ENCODE assay signal across 9 mouse cellular contexts in genomic region chr4:108362321-108363261, GRCm38 (mm10). TPM values are rescaled to one million over a fixed set of nuclear protein-coding genes. Genes with fewer than 3 reads are reported as not detected.
DNase-seq lines count a peak whose midpoint lies in the region; ATAC-seq lines count a peak whose summit lies in the region.
"Had no signal": no experiment of that assay in that cellular context is flagged by ENCODE, and none has a peak within 500 bp of the region (broad histone marks: within the 10 kb centered on the region; RNA-seq: fewer than 3 reads in every experiment).

No protein-coding gene starts in this region.

- H3K27me3 ChIP-seq in heart, embryonic 15.5 days: no peaks in the 10 kb centered on the region
- no peaks in the 10 kb centered on the region for H3K27me3 ChIP-seq in neural tube, embryonic 12.5 days (replicated peaks)
- H3K27me3 ChIP-seq: Patski had no signal

- WGBS in heart, embryonic 15.5 days: 26% methylated on average over 18 of the region's 18 CpGs
- 4% methylated on average over 18 of the region's 18 CpGs for WGBS in neural tube, embryonic 12.5 days

- peaks cover 54% of the 10 kb centered on the region for H3K4me1 ChIP-seq in heart, embryonic 15.5 days (replicated peaks)
- H3K4me1 ChIP-seq in neural tube, embryonic 12.5 days: peaks cover 39% of the 10 kb centered on the region

- no peak; the same call in 1 of the 2 replicates for ATAC-seq in heart, embryonic 15.5 days (replicated peaks; ENCODE audit: insufficient number of reproducible peaks, insufficient read depth, low FRiP score, low read depth)
- ATAC-seq in neural tube, embryonic 12.5 days (ENCODE audit: low FRiP score, low read depth): peak; percentile 65
- ATAC-seq: Patski had no signal

- H3K27ac ChIP-seq in heart, embryonic 15.5 days: peak overlapping the region; percentile 91
- H3K27ac ChIP-seq in neural tube, embryonic 12.5 days: peak overlapping the region; percentile 66; the same call in 1 of the 2 replicates

- H3K9me3 ChIP-seq in heart, embryonic 15.5 days (replicated peaks): no peaks in the 10 kb centered on the region
- H3K9me3 ChIP-seq in neural tube, embryonic 12.5 days: no peaks in the 10 kb centered on the region

- no peak overlapping the region for H3K4me3 ChIP-seq in heart, embryonic 15.5 days
- no peak overlapping the region for H3K4me3 ChIP-seq in neural tube, embryonic 12.5 days

- no peaks in the 10 kb centered on the region for H3K36me3 ChIP-seq in heart, embryonic 15.5 days
- H3K36me3 ChIP-seq in neural tube, embryonic 12.5 days: no peaks in the 10 kb centered on the region

- DNase-seq in heart, adult 11 months: no peak
- DNase-seq in forelimb bud, embryonic 11.5 days (ENCODE audit: low read depth, low spot score): peak; percentile 95
- DNase-seq in kidney, postnatal 25 days: peak; percentile 60 to 84
- DNase-seq in right cerebral cortex, postnatal 10 days (ENCODE audit: low spot score in 2 of 2): no peak
- DNase-seq in spleen, postnatal 36 days (ENCODE audit: low spot score in 2 of 2): no peak
- no peak for DNase-seq in urinary bladder, postnatal 36 days (ENCODE audit: low spot score in 2 of 2)

- peak overlapping the region; percentile 12; the same call in 1 of the 2 replicates for H3K9ac ChIP-seq in heart, embryonic 15.5 days
- H3K9ac ChIP-seq in neural tube, embryonic 12.5 days: 0 out of 2 replicates have a peak overlapping the region, but pooled peaks have one; percentile 22

- peak overlapping the region; percentile 34 for H3K4me2 ChIP-seq in heart, embryonic 15.5 days
- peak overlapping the region; percentile 44 for H3K4me2 ChIP-seq in neural tube, embryonic 12.5 days (replicated peaks)

RNA-seq across cellular contexts. Expression of gene Shisal2a, which starts 20.6 kb away (rescaled TPM):
- 1.2 and 1.3 TPM in 2 replicates for polyA plus RNA-seq in heart, embryonic 15.5 days (2015; fragmentation: Nextera tagmentation; extraction: Ambion mirVana)
- 3.2 and 3.5 TPM in 2 replicates for polyA plus RNA-seq in neural tube, embryonic 12.5 days (2016; fragmentation: Nextera tagmentation; extraction: Ambion mirVana)
- polyA plus RNA-seq: Patski had no signal

RNA-seq across cellular contexts. Expression of gene Coa7, which starts 34.7 kb away (rescaled TPM):
- polyA plus RNA-seq in heart, embryonic 15.5 days (2015; fragmentation: Nextera tagmentation; extraction: Ambion mirVana): 41.2 and 48.0 TPM in 2 replicates
- polyA plus RNA-seq in neural tube, embryonic 12.5 days (2016; fragmentation: Nextera tagmentation; extraction: Ambion mirVana): 52.5 and 54.8 TPM in 2 replicates

RNA-seq across cellular contexts. Expression of gene Gpx7, which starts 44.2 kb away (rescaled TPM):
- 60.4 and 60.6 TPM in 2 replicates for polyA plus RNA-seq in heart, embryonic 15.5 days (2015; fragmentation: Nextera tagmentation; extraction: Ambion mirVana)
- polyA plus RNA-seq in neural tube, embryonic 12.5 days (2016; fragmentation: Nextera tagmentation; extraction: Ambion mirVana): 45.2 and 47.4 TPM in 2 replicates
- polyA plus RNA-seq: Patski had no signal

Comparison
In these comparisons a context has a peak if more than half of its experiments do, and no peak if none do; other contexts are left out.
1. DNase-seq: peak in forelimb bud, embryonic 11.5 days (single experiment) and kidney, postnatal 25 days (2 of 2); none in heart, adult 11 months (single experiment), right cerebral cortex, postnatal 10 days (0 of 2), spleen, postnatal 36 days (0 of 2) and urinary bladder, postnatal 36 days (0 of 2).